Mouse (Mus musculus): ENCODE results near the gene Rgma.

Gene Rgma

DNA sequence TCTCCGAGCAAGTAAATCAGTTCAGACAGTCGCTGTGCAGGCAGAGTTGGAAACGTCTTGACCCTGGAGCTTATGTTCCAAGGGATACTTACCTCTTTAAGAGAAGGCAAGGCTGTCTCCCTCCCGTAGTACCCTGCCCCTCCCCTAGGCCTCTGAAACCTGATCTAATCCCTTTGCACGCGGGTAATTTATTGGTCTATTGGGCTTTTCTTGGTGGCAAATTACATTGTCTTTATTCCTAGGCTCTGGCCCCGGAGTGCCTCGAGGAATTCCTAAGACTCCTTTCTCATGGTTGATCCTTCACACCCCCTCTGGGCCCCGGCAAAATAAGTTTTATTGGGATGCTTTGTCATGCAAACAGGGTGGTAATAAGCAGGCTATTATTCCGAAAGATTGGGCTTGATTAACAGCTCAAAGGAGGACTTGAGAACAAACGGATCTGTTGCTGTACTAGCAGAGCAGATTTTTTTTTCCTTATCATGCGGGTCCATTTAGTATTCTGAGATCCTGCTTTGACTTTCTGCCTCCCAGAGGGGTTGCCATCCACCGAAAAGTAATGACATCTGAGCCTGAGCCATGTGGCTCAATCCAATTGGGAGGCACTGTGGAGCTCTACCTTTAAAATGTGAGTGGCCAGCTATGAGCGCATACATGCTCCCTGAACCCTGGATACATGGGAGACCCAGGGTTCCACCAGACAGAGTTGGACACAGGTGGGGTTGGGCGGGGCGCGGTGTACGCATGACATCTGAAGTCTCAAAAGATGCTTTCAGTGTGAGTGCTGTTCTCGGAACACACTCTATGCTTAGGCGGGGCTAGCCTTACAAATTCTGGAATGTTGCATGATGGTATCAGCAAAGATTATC, 25.0 kb downstream of the Rgma start:
- DNase-seq (ENCODE audit: low read depth) = no peak

DNA sequence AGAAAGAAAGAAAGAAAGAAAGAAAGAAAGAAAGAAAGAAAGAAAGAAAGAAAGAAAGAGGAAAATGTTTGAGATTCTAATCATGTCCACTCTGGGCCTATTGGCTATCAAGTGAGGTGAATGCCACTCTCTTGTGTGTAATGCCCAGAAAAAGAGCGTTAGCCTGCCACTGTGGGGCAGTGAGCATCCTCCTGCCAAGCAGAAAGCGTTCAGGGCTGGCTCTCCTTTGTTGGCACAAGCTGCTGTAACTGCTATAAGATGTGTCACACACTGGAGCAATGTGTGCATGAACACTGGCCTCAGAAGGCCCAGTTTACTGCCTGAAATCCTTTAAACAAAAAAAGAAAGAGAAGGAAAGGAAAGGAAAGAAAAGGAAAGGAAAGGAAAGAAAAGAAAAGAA, 26.8 kb downstream of the Rgma start:
- DNase-seq (ENCODE audit: low read depth) = no peak

DNA sequence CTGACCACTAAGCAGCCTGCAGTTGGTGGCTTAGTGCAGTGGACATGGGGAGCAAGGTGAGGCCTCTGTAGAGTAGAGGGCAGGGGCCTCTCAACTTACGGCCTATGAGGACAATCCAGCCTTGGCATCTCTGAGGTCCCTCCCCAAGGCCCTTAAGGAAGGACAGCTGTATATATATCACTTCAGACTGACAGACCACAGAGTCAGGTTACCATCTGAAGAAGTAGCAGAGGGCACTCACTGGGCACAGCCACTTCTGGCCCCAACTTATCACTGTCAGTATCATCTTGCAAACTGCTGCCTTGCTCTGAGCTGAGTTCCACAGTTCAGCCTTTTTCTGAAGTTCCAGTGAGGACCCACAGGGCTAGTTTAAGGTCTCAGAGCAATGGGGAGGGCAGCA, 27.4 kb downstream of the Rgma start:
- DNase-seq (ENCODE audit: low read depth) = no peak

DNA sequence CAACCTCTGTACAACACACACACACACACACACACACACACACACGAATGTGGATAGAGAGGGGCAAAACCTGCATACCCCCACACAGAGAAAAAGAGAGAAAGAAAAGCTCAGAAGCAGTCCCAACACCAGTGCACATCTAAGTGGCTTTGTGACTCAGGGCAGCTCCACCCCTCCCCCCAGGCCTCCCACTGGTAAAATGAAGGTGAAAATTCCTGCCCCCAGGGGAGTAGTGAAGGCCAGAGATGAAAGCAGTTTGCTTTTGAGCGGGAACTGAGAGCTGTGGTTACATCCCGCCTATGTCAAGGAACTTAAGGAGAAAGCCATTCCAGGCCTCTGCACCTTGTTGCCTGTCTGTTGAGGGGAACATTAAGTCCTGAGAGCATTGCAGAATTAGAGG, 28.2 kb downstream of the Rgma start:
- no peak for DNase-seq (ENCODE audit: low read depth)

DNA sequence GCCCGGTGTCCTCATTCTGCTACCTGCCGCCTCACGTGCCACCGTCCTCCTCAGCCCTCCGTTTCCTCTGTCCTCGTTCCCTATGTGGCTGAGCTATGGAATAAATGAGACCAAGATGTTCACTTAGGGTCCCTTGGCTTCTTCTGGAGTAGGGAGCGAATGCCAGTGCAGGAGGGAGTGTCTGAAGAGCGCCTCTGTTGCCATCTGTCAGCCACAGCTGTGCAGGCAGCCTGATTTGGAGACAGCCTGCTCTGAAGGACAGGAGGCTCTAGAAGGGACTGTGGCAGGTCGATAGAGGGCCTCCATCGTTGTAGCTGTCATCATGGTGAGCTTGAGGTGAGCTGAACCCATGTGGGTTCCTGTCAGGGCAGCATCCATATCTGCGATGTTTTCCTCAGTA, 30.2 kb downstream of the Rgma start:
- no peak for DNase-seq (ENCODE audit: low read depth)

DNA sequence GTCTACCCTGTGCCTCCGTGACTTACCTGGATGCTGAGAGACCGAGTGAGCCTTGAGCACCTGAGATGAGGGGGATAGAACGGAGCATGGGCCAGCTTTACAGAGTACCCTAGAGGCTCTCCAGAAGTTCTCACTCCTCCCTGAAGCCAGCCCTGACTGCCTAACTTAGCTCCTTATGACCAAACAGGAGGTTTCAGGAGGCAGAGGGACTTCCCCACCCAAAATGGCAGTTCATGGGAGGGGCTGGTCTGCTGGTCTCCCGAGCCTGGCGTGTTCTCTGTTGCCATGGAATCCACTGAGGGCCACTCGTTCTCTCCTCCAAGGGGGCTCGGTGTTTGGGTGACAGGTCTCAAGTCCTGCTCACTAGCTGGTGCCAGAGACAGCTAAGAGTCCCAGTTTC, 36.2 kb downstream of the Rgma start:
- DNase-seq (ENCODE audit: low read depth) = no peak

DNA sequence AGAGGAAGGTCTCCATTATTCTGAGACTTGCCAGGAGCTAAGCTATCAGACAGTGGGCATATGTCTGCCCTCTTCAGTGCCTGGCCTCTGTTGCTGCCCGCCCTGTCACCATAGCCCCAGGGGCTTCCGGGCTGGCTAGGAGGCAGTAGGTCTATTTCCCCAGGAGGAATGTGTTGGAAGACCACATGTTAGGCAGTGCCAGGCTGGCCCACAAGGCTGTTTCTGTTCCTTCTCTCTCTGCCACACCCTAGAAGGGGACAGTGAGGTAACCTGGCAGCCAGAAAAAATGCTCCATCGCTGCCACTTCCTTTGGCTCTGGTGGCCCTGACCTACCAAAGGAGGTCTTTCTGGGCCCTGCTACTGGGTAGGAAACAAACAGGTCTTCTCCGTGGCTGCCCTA, 36.7 kb downstream of the Rgma start:
- DNase-seq (ENCODE audit: low read depth) = no peak

DNA sequence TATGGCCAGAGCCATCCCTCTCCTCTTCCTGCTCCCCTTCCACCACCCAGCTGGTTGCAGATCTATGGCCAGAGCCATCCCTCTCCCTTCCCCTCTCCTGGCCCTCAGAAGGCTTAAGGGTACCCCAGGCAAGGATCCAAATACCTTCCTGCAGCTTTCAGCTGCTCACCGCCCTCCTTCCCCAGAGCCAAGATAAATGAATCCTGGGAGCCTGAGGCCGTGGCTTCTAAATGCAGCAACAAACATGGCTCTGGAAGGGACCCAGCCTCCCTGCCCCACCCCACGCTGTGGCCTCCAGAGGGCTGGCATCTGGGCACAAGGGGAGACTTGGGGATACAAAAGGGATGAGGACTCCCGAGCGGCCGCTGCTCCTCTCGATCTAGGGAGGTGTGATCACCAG, 37.1 kb downstream of the Rgma start:
- no peak for DNase-seq (ENCODE audit: low read depth)

DNA sequence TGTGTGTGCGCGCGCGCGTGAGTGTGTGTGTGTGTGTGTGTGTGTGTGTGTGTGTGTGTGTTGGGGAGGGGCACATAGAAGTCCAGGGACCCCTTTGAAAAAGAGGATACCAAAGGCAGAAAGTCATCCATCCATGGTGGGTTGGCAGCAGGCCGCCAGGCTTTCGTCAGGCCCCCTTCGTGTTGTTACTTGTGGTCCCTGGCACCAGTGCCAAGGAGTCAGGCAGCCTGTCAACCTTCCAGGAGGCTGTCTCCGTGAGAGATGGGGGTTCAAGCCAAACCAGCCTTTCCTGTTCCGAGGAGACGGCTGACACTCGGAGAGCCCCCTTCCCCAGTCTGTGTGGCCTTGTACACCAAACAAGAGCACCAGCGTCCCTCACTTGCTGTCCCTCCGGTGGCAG, 38.9 kb downstream of the Rgma start:
- no peak for DNase-seq (ENCODE audit: low read depth)

DNA sequence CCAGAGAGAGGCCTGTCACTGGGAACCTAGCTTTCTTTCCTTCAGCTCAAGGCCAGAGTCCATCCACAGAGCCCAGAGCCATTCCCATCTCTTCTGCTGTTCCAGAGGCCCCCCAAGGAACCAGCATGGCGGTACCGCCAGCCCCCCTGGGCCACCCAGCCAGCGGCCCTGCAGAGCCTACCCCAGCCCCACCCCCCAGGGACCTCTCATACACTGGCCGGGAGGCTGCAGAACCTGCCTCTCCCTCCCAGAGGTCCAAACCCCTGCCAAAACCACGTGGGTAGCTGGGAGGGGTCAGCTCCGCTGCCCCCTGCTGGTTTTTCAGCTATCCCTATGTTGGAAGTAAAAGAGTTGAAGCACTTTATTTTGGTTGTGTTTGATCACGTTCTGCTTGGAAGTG, 44.1 kb downstream of the Rgma start:
- DNase-seq (ENCODE audit: low read depth) = peak; percentile 3

DNA sequence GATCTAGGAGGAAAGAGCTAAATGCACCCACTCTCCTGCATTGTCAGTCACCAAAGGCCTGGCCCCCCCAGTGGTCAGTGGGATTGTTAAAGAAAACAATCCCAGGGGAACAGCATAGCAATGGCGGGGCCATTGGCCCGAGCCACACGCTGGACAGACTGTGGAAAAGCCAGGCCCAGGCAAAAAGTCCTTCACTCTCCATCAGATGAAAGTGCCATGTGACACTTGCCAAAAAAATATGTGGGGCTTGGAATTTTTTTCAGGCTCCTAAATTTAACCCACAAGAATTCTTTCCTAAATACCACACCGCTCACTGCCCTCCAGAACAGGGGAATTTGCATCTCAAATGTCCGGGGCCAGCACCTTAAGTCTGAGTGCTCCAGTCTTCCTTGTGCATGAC, 45.5 kb downstream of the Rgma start:
- DNase-seq (ENCODE audit: low read depth) = no peak

DNA sequence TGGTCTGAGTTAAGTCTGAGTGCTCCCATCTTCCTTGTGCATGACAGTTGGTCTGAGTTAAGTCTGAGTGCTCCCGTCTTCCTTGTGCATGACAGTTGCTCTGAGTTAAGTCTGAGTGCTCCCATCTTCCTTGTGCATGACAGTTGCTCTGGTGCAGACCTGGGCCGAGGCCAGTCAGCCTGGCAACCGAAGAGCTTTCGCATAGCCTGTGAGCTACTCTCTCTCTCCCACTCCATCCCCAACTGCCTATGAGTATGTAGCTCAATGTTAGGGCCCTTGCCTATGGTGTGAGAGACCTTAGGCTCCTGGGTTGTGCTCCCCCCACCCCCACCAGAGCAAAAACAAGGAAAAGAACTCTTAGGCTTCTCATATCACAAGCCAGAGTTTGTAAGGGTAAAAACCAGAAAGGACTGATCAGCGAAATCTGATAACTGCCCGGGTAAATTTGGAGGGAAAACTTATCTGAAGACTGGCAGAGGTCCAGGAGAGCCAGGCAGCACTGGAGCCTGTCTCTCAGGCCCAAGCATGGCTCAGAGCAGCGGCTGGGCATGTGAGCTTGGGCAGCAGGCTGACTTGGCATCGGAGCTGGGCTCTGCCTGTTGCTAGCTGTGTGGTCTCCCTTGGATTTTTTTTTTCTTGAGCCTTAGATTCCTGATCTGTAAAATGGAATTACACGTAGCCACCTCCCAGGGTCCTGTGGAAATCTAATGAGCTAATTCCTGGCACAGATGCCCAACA, 46.1 kb downstream of the Rgma start:
- DNase-seq (ENCODE audit: low read depth) = peak; percentile 1

DNA sequence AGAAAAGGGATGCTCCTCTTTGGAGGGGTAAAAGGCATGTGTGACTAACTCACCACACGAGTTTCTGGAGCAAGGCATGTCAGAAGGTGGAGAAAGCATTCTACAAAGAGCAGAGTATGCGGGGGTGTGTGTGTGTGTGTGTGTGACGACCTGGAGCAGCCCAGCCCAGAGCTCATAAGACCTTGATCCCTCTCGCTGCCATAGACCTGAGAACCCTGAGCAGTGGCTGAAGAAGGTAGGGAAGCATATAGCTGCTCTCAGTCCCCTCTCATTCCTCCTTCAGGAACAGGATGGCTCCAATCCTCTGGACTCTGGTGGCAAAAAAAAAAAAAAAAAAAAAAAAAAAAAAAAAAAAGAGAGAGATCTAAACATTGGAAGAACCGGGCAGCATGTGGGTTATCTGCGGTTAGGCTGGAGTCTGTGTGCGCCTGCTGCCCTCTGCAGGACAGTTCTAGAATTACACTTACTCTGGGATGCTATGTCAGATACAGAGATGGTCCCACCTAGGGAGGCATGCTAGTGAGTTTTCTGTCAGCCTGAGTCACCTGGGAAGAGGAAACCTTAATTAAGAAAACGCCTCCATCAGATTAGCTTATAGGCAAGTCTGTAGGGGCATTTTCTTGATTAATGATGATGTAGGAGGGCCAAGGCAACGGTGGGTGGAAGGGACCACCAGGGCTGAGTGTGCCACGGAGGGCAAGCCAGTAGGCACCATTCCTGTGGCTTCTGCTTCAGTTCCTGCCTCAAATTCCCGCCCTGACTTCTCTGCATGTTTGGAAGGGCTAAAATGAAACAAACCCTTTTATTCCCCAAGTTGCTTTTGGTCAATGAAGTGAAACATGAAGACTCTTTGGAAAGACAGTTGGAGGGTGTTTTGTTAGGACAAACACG, 47.2 kb downstream of the Rgma start:
- DNase-seq (ENCODE audit: low read depth) = peak; percentile 79

DNA sequence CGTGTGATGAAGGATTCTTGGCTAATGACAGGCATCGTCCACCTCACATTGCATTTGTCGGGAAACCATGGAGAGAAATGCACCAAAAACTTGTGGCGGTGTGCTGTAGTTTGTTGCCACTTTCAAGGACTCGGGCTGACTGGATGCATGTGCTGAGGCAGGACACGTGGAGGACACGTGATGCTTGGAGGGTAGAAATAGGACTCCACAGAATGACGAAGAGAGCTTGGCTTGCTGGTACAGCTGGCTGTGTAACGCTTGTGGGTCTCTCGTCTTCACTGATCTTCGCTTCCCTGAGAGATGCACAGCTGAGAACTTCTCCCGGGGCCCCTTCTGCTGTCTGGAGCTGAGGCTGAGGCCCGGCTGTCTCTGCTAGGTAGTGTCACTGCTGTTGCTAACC, 47.9 kb downstream of the Rgma start:
- peak; percentile 8 for DNase-seq (ENCODE audit: low read depth)

DNA sequence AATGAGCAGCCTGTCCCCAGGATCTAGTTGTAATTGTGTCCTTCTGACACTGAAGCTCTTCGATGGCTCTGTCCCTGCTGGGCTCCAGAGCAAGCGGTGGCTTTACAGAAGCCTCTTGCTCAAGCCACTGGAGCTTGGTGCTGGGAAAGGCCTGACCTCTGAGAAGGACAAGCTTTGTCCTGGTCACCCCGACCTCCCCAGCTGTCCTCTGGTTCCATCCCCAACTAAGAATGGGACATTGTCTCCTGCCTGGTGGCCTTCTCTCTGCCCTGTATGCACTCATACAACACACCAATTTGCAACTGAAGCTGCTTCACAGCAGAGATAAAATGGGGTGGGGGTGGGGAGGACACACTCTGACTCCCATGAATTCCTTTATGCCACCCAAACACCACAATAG, 48.9 kb downstream of the Rgma start:
- peak; percentile 6 for DNase-seq (ENCODE audit: low read depth)

DNA sequence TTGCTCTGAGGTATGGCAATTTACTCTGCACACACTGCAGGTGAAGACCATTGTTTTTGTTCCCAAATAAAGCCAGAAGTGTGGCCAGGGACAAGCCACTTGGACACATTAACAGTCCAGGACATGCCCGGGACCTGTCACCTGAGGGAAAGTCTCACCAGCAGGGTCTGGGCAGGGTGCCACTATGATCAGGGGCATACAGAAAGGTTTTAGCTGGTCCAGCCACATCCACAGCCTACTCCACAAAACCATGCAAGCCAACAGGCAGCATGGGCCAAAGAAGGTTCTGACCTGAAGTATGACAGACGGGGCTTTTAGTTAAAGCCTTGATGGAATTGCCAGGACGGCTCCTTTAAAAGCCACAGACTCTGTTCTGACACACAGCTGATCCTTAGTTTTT, 49.4 kb downstream of the Rgma start:
- peak; percentile 7 for DNase-seq (ENCODE audit: low read depth)

DNA sequence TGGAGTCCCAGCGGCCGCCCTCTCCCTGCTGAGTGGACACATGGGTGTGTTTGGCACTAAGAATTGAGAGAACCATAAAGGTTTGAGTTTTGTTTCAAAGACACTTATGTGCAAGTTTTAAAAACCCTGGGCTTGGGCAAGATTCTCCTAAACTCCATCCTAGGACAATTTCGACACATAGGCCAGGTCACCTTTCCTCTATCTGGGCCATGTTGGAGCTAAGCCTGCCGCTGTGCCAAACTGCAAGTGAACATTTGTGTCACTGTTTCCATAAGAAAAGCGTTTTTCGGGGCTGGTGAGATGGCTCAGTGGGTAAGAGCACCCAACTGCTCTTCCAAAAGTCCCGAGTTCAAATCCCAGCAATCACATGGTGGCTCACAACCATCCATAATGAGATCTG, 50.1 kb downstream of the Rgma start:
- DNase-seq (ENCODE audit: low read depth) = peak; percentile 4

DNA sequence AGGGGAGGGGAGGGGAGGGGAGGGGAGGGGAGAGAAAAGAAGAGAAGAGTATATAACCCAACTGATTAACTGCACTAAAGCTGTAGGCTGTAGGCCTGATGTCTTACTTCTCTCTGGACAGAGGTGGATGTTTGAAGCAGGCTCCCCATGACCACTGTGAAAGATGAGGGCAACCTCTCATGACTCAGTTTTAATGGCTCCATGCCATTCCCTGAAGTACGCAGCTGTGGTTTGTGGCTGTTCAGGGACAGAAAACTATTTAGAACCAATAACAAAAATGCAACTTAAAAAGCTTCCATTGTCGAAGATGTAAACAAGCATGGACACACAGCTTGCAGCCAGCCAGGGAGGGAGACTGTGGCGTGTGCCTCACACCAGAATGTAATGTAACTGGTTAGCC, 50.9 kb downstream of the Rgma start:
- peak; percentile 4 for DNase-seq (ENCODE audit: low read depth)

DNA sequence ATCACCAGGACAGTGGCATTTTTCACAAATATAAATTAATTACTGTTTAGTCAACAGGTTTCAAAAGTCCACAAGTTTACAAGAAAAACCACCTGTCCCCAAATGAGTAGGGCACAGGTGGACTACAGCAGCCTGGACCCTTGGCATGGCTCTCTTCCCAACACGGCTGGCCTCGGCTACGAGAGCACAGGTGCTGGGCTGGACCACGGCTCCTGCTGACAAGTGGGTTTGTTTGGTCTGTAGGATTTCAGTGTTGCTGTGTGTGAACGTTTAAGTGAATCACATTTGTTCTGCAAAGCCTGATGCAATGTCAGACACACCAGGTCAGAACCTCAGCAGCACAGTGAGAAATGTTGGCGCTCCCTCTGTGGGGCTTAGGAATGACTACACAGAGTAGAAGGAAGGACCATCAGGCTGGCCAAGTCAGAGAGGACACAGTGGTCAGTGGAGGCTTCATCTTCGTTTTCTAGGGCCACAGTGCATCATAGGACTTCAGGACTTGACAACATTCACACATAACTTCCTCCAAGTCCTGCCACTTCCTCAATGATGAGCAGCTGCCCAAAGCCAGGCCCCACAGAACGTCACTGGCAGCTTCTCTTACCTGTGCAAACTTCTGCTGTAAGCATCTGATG, 51.6 kb downstream of the Rgma start:
- DNase-seq (ENCODE audit: low read depth) = peak; percentile 3

DNA sequence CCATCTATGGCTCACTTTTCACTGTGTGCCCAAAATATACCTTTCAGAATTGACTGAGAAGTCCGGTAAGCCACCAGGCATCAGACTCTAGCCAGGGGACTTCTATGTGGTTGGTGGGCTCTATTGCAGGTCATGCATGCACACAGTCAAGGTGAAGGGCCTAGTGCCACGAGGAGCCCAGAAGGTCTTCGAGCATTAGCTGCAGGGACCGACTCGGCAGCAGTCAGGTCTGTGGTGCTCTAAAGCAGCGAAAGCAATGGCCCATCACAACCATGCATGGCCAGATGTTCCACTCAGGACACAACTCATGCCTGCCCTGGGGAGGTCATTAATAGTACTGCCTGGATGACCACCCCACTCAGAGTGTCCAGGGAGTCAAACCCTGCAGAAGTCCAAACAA, 52.5 kb downstream of the Rgma start:
- DNase-seq (ENCODE audit: low read depth) = no peak

DNA sequence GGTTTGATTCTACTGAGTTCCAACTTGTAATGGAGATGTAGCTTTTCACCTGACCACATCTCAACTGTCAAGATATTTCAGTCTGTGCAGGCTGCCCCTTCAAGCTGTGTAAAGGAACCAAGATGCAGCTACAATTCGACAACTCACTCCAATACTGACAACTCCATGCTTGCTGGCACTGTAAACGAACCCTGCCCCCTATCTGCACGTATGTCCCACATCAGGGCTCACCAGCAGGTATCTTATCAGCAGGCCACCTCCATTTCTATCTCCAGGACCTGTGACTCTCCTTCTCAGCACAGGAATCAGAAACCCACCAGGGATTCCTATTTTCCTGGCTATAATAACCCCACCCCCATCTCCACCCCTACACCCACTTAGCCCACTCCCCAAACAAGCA, 53.2 kb downstream of the Rgma start:
- no peak for DNase-seq (ENCODE audit: low read depth)
